Mouse (Mus musculus) stomach, embryonic 16.5 days (tissue): Measurements from ENCODE around the gene Brd4. TPM values are rescaled to one million over a fixed set of nuclear protein-coding genes. Genes with fewer than 3 reads are reported as not detected.

Experiments
- ATAC-seq: fragments of 200-750 bp; cut with Nextera tagmentation; 2 replicates; pipeline ENCODE4 v1.8.0; 2017; ENCODE audit warnings: moderate number of reproducible peaks, moderate TSS enrichment; ENCODE audit not compliant: insufficient read depth, low FRiP score
- H3K27ac ChIP-seq: fragments of 300-500 bp; sonication (generic); 2 replicates; pipeline ENCODE4 v1.5.1; 2014; ENCODE audit warnings: low read length
- H3K27me3 ChIP-seq: fragments of 300-500 bp; sonication (generic); 2 replicates; pipeline ENCODE4 v1.6.1; 2014; ENCODE audit warnings: low read length, control low read depth, mixed read lengths; ENCODE audit not compliant: control insufficient read depth, insufficient read depth
- H3K36me3 ChIP-seq: fragments of 300-500 bp; sonication (generic); 2 replicates; pipeline ENCODE4 v1.6.1; 2014; ENCODE audit warnings: low read length; ENCODE audit not compliant: control insufficient read depth, insufficient read depth
- H3K4me1 ChIP-seq: fragments of 300-500 bp; sonication (generic); 2 replicates; pipeline ENCODE4 v1.6.1; 2014; ENCODE audit warnings: low read length, control low read depth, mixed read lengths; ENCODE audit not compliant: control insufficient read depth, insufficient read depth
- H3K4me2 ChIP-seq: fragments of 300-500 bp; sonication (generic); 2 replicates; pipeline ENCODE4 v1.6.1; 2014; ENCODE audit warnings: low read depth, low read length, mixed read lengths
- H3K4me3 ChIP-seq: fragments of 300-500 bp; sonication (generic); replicated peaks from 2 replicates; pipeline ENCODE4 v1.5.1; 2014; ENCODE audit warnings: mild to moderate bottlenecking, low read length
- H3K9ac ChIP-seq: fragments of 300-500 bp; sonication (generic); 2 replicates; pipeline ENCODE4 v1.6.1; 2014; ENCODE audit warnings: low read length
- H3K9me3 ChIP-seq: fragments of 300-500 bp; sonication (generic); replicated peaks from 2 replicates; pipeline ENCODE4 v1.6.1; 2016; ENCODE audit warnings: low read length, control low read depth; ENCODE audit not compliant: control insufficient read depth
- WGBS: fragments of 180-500 bp; shearing (Covaris S2); extraction: QIAGEN DNeasy Blood & Tissue Kit; methylation state at CpG from one replicate; pipeline ENCODE4 v1.1.7; 2014; 5-methylcytosine and 5-hydroxymethylcytosine counted together
- polyA plus RNA-seq: library from polyadenylated mRNA; unstranded; fragments of >200 nt; fragmentation: Nextera tagmentation; extraction: Ambion mirVana; gene quantifications from 2 replicates; pipeline ENCODE4 v1.2.1, GENCODE M21; 2015

Brd4 gene
- polyA plus RNA-seq, 1 experiment from 2014 or later, result 58.0 TPM

GRCm38 (mm10) chr17:32285138-32285670 is 682 bp upstream of the Brd4 start:
- Histone ChIP-seq H3K4me3 (peak overlapping the region; percentile 97), H3K4me1 (peaks cover 18% of the 10 kb centered on the region), H3K9me3 (no peaks in the 10 kb centered on the region), H3K27me3 (no peaks in the 10 kb centered on the region), H3K4me2 (peak overlapping the region; percentile 67), H3K36me3 (no peaks in the 10 kb centered on the region), H3K27ac (peak overlapping the region; percentile 99), H3K9ac (peak overlapping the region; percentile 99)
- 34% methylated on average over 6 of the region's 6 CpGs for WGBS
- no peak for ATAC-seq

GRCm38 (mm10) chr17:32283771-32284221 is 726 bp downstream of the Brd4 start:
- H3K9ac ChIP-seq, result peak overlapping the region; percentile 99
- H3K4me2 ChIP-seq, result peak overlapping the region; percentile 72
- H3K4me3 ChIP-seq, result peak overlapping the region; percentile 97
- H3K4me1 ChIP-seq, result peaks cover 18% of the 10 kb centered on the region
- peak overlapping the region; percentile 99 for H3K27ac ChIP-seq
- peak; percentile 72 for ATAC-seq
- under 1% methylated on average over 28 of the region's 41 CpGs for WGBS
- H3K9me3 ChIP-seq, result no peaks in the 10 kb centered on the region
- no peaks in the 10 kb centered on the region for H3K36me3 ChIP-seq
- no peaks in the 10 kb centered on the region for H3K27me3 ChIP-seq

GRCm38 (mm10) chr17:32283341-32283740 is 1.2 kb downstream of the Brd4 start:
- 6% methylated on average over 7 of the region's 7 CpGs for WGBS
- peaks cover 18% of the 10 kb centered on the region for H3K4me1 ChIP-seq
- peak overlapping the region; percentile 99 for H3K9ac ChIP-seq
- H3K27me3 ChIP-seq, result no peaks in the 10 kb centered on the region
- no peaks in the 10 kb centered on the region for H3K9me3 ChIP-seq
- no peaks in the 10 kb centered on the region for H3K36me3 ChIP-seq
- no peak for ATAC-seq
- H3K27ac ChIP-seq, result peak overlapping the region; percentile 99
- H3K4me2 ChIP-seq, result peak overlapping the region; percentile 72
- H3K4me3 ChIP-seq, result peak overlapping the region; percentile 97

DNA sequence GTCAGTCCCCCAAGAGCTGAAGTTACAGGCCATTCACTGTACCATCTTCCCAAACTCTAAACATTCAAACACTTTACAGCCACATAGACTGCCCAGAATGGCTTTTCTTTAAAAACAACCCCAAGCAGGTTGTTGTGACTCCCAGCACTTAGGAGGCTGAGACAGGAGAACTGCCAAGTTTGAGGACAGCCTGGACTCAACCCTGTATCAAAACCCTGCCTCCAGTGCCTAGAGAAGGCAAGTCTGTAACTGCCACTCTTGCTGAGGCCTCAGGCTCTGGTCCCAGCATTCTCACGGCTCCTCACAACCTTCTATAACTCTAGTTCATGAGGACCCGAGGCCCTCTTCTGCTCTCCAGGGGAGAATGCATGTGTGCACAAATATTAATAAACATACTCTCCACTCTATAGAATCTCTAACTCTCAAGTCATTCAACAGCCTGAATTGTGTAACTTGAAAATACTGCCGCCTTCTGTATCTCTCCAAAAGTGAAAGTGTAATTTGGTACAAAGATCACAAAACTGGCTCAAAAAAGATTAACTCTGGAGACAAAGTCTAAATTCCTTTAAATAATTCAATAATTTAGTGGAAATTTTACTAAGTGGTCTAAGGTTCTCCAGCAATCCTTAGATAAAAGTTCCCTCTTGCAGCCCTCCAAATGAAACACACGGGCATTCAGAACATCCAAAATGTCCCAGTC is 2.8 kb downstream of the Brd4 start:
- Histone ChIP-seq H3K4me3 (no peak overlapping the region), H3K27me3 (no peaks in the 10 kb centered on the region), H3K4me1 (peaks cover 18% of the 10 kb centered on the region), H3K36me3 (no peaks in the 10 kb centered on the region), H3K27ac (no peak overlapping the region), H3K4me2 (peak overlapping the region; percentile 16; the same call in 1 of the 2 replicates), H3K9me3 (no peaks in the 10 kb centered on the region), H3K9ac (no peak overlapping the region)
- WGBS, result 56% methylated on average over 4 of the region's 4 CpGs
- no peak for ATAC-seq

GRCm38 (mm10) chr17:32281126-32281525 is 3.4 kb downstream of the Brd4 start:
- Histone ChIP-seq H3K9ac (no peak overlapping the region), H3K4me1 (peaks cover 18% of the 10 kb centered on the region), H3K27ac (no peak overlapping the region), H3K36me3 (no peaks in the 10 kb centered on the region), H3K9me3 (no peaks in the 10 kb centered on the region), H3K4me2 (no peak overlapping the region), H3K4me3 (no peak overlapping the region), H3K27me3 (no peaks in the 10 kb centered on the region)
- ATAC-seq, result no peak
- WGBS, result 87% methylated on average over 2 of the region's 2 CpGs

GRCm38 (mm10) chr17:32280575-32280974 is 3.9 kb downstream of the Brd4 start:
- Histone ChIP-seq H3K4me3 (no peak overlapping the region), H3K27ac (no peak overlapping the region), H3K27me3 (no peaks in the 10 kb centered on the region), H3K4me2 (no peak overlapping the region), H3K4me1 (peaks cover 21% of the 10 kb centered on the region), H3K36me3 (no peaks in the 10 kb centered on the region), H3K9me3 (no peaks in the 10 kb centered on the region), H3K9ac (no peak overlapping the region)
- no peak for ATAC-seq
- 84% methylated on average over 3 of the region's 3 CpGs for WGBS

DNA sequence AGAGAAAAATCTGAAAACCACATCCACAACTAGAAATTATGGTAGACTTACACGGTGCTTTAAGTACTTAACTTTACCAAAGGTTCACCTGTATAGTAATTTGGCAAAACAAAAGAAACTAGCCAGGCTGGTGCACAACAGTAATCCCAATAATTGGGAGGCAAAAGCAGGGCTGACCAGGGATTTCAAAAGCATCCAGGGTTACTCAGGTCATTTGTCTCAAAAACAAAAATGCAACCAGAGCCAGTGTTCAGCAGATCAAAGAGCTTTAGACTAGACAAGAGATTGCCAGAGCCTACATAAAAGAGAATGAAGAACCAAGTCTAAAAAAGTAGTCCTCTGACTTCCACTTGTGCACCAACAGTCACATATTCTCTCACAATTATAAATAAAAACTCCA is 7.3 kb downstream of the Brd4 start:
- ATAC-seq, result no peak
- no peak overlapping the region for H3K4me2 ChIP-seq
- no peak overlapping the region for H3K9ac ChIP-seq
- peaks cover 9% of the 10 kb centered on the region for H3K4me1 ChIP-seq
- no peak overlapping the region for H3K27ac ChIP-seq
- WGBS, result 92% methylated on average over 1 of the region's 1 CpGs
- H3K27me3 ChIP-seq, result no peaks in the 10 kb centered on the region
- no peak overlapping the region for H3K4me3 ChIP-seq
- H3K36me3 ChIP-seq, result no peaks in the 10 kb centered on the region
- H3K9me3 ChIP-seq, result no peaks in the 10 kb centered on the region

DNA sequence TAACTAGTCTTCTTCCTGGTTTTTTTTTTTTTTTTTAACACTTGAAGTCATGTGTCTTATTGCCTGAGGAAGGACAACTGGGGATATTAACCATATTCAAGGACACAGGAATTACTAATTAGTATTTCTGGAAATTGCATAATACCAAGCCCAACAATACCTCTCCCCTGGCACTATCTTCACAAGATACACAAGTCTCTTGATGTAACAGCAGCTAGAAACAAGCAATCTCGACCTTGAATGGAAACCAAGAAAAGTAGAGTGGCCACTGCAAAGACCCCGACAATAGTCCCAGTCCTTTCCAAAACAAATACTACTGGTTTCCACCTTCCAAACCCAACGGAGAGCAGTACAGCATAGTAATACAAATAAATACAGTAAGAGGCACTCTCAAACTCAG is 9.0 kb downstream of the Brd4 start:
- 75% methylated on average over 3 of the region's 3 CpGs for WGBS
- H3K27ac ChIP-seq, result no peak overlapping the region
- no peak for ATAC-seq

GRCm38 (mm10) chr17:32269151-32269550 is 15.4 kb downstream of the Brd4 start:
- H3K9me3 ChIP-seq, result no peaks in the 10 kb centered on the region
- no peaks in the 10 kb centered on the region for H3K27me3 ChIP-seq
- 84% methylated on average over 7 of the region's 7 CpGs for WGBS
- H3K9ac ChIP-seq, result no peak overlapping the region
- no peak overlapping the region for H3K27ac ChIP-seq
- ATAC-seq, result no peak
- H3K4me1 ChIP-seq, result no peaks in the 10 kb centered on the region
- no peaks in the 10 kb centered on the region for H3K36me3 ChIP-seq
- H3K4me2 ChIP-seq, result no peak overlapping the region
- H3K4me3 ChIP-seq, result no peak overlapping the region

More for the DNA sequence above, 9.0 kb downstream of the Brd4 start:
- Histone ChIP-seq H3K4me3 (no peak overlapping the region), H3K9ac (no peak overlapping the region), H3K4me2 (no peak overlapping the region), H3K36me3 (no peaks in the 10 kb centered on the region), H3K27me3 (no peaks in the 10 kb centered on the region), H3K9me3 (no peaks in the 10 kb centered on the region), H3K4me1 (peaks cover 4% of the 10 kb centered on the region; the same call in 1 of the 2 replicates)
